Mouse (Mus musculus) embryo, embryonic 11 days (tissue): ENCODE measurements around the gene Slc44a3.

ENCODE experiments used
- DNase-seq: peaks from one replicate; pipeline ENCODE4 v3.0.0-alpha.2; 2015

Gene Slc44a3

DNA sequence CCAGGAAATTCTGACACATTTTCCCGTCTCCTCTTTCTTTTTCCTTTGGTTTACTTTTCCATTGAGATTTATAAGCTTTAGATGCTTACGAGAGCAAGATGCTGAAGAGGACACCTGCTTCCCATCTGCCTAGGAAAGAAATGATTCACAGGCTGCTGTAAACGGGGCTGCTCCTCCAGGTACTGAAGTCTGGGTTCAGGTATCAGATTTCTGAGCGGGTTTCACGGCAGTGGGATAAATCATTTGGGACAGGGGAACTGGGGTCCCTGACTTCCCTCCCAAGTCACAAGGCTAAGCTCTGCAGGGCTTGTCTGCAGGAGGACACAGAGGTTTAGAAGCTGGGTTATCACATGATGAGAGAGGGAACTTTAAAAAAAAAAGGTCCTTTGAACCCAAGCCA is 40.2 kb downstream of the Slc44a3 start:
- DNase-seq = no peak

- no peak for DNase-seq
Measured at GRCm38 (mm10) chr3:121490941-121491340, 41.3 kb downstream of the Slc44a3 start.

DNA sequence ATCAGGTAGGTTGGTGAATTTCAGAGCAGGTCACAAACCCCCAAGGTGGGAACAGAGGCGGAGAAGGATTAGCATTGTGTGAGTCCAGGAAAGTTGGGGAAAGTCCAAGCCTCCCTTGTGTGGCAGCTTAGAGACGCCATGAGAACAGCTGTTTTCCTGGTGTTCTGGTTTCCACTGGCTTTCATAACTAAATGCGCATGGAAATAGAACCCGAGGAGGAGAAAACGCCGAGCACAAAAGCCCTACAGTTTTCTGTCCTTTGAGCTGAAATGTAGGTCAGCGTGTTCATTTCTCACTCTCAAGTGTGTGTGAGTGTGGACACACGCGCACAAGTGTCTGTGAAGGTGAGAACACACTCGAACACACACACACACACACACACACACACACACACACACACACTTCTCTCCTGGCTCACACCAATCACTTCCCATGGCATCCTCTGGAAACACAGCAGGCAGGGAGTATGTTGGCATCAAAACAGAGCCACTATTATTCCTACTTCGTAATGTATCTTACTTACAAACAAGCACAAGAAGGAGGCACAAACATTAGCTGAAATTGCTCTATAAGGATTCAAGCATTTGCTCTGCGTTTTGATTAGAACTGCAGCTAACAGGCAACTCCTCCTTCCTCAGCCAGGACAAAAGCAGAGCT is 42.6 kb downstream of the Slc44a3 start:
- no peak for DNase-seq

DNA sequence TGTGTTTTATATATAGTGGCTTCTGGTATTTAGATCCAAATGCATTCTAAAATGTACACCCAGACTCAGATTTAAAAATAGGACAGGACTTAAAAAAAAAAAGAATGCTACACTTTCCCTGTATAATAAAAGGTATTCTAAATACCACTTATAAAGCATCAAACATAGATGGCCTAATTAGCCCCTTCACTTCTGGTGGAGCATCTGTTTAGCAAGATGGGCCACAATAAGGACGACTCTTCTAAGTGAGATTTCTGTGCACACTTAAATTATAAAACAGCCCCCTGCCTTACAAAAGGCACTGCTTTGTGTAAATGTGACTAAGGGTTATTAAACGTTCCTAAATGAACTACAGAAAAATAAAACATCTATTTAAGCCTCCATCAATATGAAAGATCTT is 47.0 kb downstream of the Slc44a3 start:
- DNase-seq = no peak

- no peak for DNase-seq
Measured at GRCm38 (mm10) chr3:121483266-121484161, 48.7 kb downstream of the Slc44a3 start.

DNA sequence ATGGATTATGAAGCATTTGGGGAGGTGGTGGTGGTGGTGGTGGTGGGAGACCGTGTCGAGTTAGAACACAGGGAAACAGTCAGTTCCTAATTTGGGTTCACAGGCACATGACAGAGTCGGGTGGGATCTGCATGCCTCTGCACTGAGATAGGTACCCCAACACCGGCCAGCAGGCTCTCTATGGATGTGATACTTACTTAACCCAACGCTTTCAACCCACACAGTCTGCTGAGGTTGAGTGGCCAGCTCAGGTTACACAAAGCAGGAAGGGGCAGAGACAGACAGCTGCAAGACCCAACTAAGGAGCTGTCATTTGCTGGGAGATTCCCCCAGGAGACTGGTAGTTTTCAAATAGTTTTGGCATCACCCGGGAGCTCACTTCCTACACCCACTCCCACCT is 50.6 kb downstream of the Slc44a3 start:
- DNase-seq = peak; percentile 55

- DNase-seq = no peak
Measured at GRCm38 (mm10) chr3:121480961-121481436, 51.2 kb downstream of the Slc44a3 start.

DNA sequence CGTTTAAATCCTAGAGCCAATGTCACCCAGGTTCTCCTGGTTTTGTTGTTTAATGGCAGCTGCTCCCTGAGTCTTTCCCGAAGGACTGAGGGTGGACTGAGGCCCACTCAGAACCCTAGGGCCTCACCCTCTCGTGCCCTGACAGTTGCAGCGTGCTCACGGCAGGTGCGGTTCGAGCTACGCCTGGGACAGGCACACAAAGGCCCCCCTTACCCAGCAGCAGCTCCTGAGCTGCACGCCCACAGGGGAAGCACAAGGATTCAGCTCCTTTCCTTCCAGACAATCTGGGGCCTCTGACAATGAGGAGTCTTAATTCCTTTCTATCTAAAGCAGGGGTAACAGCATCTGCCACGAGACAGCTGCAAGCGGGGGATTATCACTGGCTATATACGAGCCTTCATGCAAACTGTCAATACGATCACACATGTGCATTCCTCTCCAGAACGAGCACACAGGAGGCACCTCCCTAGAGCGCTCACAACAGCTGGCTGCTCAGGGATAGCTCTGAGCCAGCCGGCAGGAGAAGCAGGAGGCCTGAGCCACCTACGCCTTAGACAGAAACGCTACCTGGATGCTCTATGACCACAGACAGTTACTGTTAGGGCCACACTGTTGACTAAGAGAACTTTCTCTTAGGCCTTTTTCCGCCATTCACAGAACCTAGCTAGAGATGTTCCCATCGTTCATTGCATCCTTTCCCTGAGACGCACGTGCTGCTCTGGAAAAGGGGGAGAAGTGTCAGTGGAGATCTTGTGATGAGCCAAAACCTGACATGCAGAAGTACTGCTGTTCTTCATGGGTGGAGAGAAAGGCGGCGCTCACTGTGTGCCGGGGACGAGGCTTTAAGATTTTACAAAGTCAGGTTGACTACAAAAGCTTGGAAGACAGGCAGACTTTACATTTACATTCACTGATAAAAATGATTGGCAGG is 51.9 kb downstream of the Slc44a3 start:
- no peak for DNase-seq

GRCm38 (mm10) chr3:121474738-121475137 is 57.5 kb downstream of the Slc44a3 start:
- no peak for DNase-seq

DNA sequence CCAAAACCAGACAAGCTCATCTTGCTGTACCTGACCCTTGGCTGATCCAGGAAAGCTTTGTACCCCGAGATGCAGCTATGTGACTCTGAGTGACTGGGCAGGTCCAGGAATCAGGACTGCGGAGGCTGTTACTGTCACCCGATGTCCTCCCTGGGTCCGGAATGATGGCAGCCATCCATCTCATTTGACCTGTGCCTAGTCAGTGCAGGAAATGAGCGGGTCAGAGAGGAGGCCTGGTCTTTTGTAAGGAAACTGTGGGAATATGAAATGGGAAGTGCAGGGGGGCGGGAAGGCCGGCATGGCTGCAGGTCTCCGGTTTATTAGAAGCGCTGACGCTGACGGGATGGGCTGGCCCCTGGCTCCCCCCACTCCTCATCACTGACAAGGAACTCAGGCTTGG is 60.5 kb downstream of the Slc44a3 start:
- DNase-seq = no peak

DNA sequence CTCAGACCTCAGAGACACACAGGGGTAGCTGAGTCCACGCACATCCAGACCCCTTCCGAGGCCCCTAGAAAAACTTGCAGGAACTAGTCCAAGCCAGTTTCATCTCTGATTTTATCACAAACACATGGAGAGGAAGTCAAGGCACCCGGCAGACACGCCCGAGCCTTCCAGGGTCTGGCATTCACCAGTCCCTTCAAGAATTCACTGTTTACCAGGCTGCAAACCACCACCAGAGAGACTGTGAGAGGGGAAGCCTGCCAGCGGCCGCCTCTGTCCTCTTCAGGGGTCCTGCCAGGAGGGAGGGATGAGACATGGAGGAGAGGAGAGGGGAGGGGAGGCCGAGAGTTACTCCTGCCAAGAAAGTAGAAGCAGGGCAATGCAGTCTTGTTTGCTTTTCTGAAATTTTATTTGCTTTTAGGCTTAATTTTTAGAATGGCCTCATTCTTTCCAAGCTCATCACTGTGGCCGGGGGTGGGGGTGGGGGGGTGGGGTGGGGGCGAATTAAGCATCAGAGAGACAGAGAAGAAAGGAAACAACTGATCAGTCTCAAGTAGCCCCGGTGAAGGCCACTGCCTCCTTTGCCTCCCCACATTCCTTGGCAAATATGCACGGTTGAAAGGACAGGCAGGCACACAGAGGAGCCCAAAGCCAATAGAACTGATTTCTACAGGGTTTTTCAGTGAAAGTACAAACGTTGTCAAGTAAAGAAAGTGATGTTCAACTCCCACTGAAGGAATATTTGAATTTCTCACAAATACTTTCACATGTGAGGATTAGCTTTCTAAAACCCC is 62.8 kb downstream of the Slc44a3 start:
- DNase-seq = peak; percentile 79

DNA sequence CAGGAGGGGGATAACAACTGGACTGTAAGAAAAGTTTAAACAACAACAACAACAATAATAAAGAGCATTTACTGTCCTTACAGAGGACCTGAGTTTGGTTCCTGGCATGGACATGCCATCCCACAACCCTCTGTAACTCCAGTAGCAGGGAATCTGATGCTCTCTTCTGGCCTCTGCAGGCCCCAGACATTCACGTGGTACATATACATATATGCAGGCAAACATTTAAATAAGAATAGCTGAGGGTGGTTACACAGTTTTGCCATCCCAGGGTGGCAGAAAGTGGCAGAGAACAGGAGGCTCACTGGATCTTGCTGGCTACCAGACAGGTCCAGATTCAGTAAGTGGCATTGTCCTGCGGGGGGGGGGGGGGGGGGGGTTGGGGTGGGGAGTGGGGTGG is 64.1 kb downstream of the Slc44a3 start:
- DNase-seq = no peak

- no peak for DNase-seq
Measured at GRCm38 (mm10) chr3:121467094-121467552, 65.1 kb downstream of the Slc44a3 start.

- no peak for DNase-seq
Measured at GRCm38 (mm10) chr3:121465795-121466194, 66.4 kb downstream of the Slc44a3 start.

DNA sequence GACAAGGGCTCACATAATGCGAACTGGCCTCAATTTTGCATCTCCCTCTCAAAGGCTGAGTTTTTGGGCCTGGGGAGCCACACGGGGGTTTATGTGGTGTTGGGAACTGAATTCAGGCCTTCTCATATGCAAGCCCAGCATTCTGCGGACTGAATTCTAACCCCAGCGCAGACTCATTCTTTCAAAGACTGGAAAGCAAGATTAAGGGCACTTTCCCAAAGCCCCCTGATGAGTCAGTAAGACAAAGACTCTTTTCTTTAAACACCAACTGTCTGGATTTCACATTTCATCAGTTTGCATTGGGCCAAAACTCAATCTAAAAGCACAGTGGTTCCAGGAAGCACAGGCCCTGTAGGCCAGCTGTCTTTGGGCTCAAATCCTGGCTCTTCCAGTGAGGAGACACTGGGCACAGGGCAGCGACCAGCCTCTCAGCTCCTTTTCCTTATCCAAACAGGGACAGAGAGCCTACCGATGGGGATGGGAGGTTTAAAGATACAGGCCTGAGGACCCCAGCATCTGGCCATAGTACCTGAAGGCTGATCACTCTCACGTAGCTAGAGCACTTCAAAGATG is 67.4 kb downstream of the Slc44a3 start:
- peak; percentile 30 for DNase-seq

DNA sequence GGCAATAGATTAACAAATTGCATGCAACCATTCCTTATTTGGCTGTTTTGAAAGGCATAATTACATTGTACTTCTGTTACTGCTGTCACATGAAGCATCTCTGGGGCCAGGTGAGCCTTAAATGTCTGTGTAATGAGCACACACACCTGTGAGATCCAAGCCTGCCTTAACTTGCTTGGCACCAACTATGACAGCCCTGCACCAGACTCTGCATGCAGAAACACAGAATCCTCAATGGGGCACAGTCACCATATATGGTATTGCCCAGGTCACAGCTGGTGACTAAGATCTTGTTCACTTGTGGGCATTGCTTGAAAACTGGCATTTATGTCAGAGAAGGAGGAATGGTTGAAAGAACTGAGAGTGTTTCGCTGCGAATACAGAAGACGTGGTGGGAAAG is 69.4 kb downstream of the Slc44a3 start:
- DNase-seq = no peak

DNA sequence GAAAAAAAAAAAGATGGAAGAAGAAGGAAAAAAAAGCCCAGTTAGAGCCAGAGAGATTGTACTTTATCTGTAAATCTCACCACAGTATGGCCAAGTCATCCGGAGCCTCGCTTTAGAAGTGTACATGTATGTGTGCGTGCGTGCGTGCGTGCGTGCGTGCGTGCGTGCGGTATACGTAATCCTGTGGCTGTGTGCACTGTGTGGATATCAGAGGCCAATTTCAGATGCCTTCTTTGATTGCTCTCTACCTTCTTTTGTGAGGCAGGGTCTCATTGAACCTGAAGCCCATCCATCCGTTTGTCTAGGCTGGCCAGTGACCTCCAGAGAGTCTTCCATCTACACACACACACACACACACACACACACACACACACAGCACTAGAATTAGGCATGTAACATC is 70.7 kb downstream of the Slc44a3 start:
- no peak for DNase-seq

DNA sequence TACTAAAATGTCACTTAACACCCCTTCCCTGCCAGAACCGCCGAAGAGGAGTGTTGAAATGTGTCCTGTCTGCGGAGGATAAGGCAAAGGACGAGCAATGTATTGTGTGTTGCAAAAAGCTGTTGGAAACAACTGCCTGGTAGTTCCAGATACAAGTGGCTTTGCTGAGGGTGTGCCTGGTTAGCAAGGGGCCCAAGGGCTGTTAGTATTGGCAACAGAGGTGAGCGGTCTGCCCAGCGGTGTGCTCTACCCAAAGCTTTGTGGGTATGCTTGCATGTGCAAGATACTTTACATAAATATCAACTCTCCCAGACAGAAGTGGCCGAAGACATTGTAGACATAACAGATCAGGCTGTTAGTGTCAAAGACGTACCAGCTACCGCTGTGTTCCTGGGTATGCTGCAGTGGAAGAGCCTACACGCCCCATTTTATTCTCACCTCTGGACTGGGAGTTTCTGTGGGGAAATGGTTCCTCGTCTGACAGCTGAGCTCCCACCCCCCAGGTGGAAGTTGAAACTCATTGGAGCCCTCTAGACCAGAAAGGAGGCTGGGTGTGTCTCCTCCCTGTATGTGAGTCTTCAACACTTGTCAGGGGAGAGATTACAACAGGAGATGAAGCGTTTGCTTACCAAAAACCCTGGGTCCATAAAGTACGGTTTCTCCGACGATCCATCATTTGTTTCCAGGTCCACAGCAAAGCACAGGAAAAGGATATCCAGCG is 71.6 kb downstream of the Slc44a3 start:
- no peak for DNase-seq

DNA sequence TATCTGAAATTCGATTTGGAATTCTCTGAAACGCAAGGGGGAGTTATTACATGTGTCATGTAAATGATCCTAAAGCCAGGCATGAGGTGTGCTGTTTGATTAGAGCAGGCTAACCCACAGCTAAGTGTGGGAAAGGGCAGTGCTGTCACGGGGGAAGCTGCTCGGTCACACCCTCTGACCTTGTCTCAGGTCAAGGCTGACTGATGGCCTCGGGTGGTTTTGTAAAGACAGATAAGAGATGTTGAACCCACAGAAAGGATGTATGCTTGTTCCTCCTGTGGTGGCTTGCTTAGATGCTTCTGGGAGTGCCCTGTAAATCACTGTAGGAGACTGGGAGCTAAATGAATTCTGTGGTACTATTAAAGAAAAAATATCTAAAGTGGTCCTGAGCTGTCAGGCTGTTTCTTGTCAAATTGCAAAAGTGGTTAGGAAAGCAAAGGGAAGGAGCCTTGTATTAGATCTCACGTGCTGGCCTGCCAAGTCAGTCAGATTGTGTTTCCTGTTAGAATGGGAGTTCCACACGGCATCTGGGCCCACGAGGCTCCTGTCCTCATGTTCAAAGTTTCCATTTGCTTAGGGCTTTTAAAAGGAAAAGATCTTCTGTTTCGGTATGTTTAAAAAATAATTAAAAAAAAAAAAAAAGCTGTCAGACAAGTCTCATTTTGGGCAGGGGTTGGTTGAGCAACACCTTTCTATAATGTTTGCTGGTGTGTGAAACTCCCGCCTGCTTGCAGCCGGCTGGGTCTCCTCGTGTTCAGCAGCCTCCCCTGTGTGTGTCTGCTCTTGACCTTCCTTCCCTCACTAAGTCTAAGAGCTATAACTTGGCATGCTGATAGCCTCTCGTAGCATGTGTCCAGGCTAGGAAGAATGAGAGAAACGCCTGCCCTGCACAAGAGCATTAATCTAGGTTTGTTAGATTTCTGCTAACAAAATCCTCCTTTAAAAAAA is 73.4 kb downstream of the Slc44a3 start:
- no peak for DNase-seq

GRCm38 (mm10) chr3:121451404-121451803 is 80.8 kb downstream of the Slc44a3 start:
- no peak for DNase-seq
